Mouse (Mus musculus): Measurements from ENCODE around the gene Slc7a5.
A peak's percentile ranks its signal among the peaks of the same experiment; 100 is the strongest.

- TF ChIP-seq CTCF (conservative IDR thresholded peaks at IDR 0.05; ENCODE audit: low read length): peak; percentile 99
- no peak for TF ChIP-seq NANOG (IDR thresholded peaks at IDR 0.05; ENCODE audit: borderline replicate concordance, low read length)
- TF ChIP-seq POU5F1 (IDR thresholded peaks at IDR 0.05; ENCODE audit: borderline replicate concordance, low read length): no peak
Observed at GRCm38 (mm10) chr8:121841242-121841641, 66.3 kb downstream of the Slc7a5 start.

Measured in E14TG2a.4 (cell line).